Mouse (Mus musculus) kidney, postnatal 25 days (tissue): ENCODE data around the gene Lypd4.
"Not testable (repeated sequence)": the region's sequence is repeated elsewhere in the genome, so short reads cannot be mapped to it uniquely, and the experiment has no call there.

Source experiments
- DNase-seq, 2 experiments: peaks; one replicate each; pipeline ENCODE4 v3.0.0; 2021; ENCODE audit warnings: mixed read lengths in 2 of 2

Lypd4 gene

DNA sequence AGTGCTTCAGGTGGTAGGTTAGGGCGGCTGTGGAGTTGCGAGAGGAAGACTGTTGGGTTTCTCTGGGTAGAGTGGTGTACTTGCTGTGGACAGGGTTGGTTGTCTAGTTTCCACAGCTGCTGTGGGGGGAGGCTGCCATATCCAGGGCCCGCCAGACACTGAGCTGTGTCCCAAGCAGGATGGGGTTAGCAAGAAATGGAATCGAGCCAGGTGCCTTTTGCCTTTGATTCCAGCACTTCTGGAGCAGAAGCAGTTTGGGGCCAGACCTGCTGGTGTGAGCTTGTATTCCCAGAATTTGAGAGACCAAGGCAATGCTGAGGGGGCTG lies 16.5 kb upstream of the Lypd4 start:
- peak; percentile 66 to 73 for DNase-seq

DNA sequence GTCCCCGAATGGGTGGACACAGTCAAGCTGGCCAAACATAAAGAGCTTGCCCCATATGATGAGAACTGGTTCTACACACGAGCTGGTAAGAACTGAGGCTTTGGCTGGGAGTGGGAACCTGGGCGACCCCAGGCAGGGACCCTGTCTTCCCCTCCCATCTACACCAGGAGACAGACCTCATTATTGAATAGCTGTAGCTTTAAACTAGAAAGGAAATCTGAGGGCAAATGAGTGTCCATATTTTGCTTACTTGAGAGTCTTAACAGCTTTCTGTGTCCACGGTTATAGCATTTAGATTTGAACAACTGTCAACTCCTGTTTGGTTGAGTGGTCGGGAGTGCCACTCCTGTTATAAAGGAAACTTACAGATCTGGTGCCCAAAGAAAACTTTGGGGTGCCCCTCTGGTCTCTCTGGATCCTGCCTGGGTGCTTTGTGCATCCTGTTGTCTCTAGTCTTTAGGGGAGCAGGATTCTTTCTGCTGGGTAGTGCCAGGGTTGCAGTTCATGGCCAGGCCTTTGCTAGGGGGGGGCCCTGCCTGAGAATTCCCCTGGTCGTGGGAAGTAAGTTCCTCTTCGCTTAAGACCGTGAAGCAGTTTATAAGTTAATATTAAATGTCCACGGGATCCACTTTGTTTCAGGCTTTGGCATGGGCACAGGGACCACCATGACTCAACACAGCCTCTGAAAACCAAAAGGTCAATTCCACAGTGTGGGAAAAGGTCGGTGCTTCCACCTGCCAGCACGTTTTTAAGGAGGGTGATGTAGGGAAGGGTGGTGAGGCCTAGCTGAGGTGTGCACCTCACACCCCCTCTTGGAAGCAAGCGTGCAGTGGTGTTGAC lies 15.9 kb upstream of the Lypd4 start:
- no peak for DNase-seq

DNA sequence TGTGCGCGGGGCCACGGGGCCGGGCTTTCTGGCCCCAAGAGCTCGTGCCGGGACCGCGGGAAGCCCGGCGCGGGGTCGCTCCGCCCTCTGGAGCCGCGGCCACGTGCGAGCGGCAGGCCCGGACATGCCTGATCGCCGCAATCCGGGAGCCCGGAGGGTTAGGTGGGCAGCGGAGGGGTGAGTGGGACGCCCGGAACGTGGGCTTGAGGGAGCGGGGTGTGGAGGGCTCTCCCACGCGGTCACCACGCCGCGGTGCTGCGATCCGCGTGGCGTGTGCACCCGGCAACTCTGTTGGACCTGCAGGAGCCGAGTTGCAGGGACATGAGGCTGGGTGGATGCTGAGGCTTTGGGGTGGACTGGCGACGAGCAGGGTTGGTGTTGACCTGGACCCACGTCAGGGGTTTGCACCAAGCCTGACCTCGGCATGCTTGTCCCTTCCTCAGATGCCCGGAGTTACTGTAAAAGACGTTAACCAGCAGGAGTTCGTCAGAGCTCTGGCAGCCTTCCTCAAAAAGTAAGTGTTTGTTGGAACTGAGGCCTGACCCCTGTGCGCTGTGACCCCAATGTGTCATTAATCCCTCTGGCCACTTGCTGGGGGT lies 15.1 kb upstream of the Lypd4 start:
- peak in 1 of 2 experiments; percentile 21 for DNase-seq

DNA sequence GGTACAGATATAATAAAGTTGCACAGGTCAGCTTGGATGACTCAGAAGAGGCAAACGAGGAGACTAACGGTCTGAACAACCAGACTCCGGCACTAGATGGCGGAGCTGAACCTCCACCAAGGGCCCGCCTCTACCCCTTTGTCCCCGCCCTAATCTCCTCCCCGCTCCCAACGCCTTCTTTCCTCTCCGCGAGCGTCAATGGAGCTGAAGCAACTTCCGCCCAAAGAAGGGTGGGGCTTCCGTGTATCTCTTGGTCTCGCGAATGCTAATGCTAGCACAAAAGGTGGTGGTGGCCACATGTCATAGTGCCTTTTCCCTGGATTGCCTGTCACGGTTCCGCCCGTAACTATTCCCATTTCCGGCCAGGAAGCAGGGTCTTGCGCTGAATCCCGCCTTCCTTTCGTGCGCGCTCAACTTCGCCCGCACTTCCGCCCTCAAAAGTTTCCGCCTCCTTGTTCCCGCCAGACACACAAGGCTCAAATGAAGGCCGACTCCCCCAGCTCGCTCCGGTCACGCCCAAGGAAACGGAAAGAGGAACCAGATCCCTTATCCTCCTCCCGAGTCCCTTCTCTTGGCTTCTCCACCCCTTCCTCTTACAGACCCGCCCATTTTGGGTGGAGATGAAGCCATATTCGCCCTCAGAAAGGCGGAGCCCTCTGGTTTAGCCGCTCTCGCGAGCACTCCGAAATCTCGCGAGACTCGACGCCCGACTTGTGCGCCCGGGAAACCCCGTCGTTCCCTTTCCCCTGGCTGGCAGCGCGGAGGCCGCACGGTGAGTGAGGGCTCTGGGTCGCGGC lies 14.4 kb upstream of the Lypd4 start, which contains the start of gene Rps19:
Rps19 (plus strand) TSS at position 476 of the 797 bp plus-strand sequence.
- DNase-seq, result peak; percentile 99 to 100

- DNase-seq, result no peak
Observed at GRCm38 (mm10) chr7:24882416-24883199, 12.9 kb upstream of the Lypd4 start.

DNA sequence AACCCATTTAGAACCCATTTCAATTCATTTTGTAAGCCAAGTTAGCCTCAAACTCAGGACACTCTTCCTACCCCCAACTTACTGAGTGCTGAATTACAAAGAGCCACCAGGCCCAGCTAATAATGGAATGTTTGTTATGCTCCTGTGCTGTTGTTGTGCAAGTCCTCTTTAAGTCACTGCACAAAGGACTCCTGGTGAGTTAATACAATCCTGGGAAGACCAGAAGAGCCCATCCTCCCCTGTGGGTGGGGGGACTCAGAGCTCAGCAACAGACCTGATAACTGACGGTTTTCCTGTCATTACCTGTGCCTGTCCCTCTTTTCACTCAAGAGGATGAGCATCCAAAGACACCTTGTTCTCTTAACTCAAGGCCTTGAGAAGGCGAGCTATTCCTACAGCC lies 9.9 kb upstream of the Lypd4 start:
- no peak for DNase-seq

GRCm38 (mm10) chr7:24877588-24877987 lies 7.8 kb upstream of the Lypd4 start:
- DNase-seq, result no peak

DNA sequence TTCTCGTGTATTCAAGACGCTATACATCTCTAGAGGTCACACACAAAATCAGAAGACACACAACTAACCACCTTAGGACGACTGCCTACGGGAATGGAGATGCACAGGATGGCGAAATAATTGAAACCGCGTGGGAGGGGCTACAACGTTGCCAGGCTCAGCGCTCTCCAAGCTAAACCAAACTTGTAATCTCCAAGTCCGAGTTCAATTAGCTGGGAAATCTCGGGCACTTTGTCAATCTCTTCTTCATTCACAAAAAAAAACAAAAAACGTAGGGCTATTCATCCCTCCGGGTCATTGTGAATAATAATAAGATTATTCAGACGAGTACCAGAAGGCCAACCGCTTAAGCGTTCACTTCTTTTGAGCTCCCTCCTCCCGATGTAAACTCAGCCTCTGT lies 661 bp downstream of the Lypd4 start:
- DNase-seq, result no peak

GRCm38 (mm10) chr7:24864156-24864555 lies 5.6 kb downstream of the Lypd4 start:
- DNase-seq, result no peak

GRCm38 (mm10) chr7:24862853-24863252 lies 6.9 kb downstream of the Lypd4 start:
- DNase-seq, result no peak

DNA sequence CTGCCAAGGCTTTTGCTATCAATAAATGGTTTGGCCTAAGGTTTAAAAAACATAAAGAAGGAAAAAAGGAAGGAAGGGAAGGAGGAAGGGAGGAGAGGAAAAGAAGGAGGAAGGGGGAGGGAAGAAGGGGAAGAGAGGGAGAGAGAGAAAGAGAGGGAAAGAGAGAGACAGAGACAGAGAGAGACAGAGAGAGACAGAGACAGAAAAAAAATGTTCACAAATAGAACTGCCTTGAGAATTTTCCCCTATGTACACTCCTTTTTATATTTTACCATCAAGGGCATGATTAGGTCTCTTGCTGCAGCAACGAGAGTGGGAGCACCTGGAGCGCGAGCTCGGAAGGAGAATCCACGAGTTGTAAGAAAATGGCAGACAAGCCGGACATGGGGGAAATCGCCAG lies 7.8 kb downstream of the Lypd4 start, which contains the start of gene Gm9844:
Gm9844 (plus strand) TSS at position 301 of the 400 bp plus-strand sequence.
- DNase-seq, result no peak

DNA sequence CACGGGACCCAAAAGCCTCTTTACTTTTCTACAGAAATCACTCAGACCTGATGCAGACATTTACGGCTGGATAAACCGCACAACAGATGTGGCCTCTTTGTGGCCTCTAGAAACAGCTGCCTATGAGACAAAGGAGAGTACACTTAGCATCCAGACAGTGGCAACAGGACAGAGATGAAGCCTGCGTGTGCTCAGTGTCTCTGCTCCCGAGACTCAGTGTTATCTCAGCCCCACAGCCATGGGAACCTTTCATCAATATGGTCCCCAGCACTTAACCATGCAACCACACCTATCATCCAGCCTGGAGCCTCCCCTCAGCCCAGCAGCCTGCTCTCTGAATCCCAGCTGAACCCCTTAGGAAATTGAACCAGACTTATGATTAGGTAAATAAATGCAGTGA lies 10.5 kb downstream of the Lypd4 start:
- no peak for DNase-seq

- no peak for DNase-seq
Observed at GRCm38 (mm10) chr7:24856460-24857120, 13.2 kb downstream of the Lypd4 start.

GRCm38 (mm10) chr7:24853695-24854094 lies 16.0 kb downstream of the Lypd4 start:
- no peak for DNase-seq

DNA sequence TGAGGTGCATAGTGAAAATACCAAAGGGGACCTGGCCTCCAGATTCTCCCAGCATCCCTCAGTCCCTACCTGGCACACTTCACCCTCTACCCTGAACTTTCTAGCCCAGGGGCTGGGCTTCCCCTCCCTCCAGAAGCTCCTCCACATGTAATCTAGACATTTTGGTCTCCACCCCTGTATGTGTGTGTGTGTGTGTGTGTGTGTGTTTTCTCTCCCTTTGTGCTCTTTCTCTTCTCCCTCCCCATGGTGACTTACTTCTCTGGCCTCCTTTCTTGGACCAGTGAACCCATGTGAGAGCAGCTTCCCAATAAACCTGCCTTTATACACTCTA lies 16.5 kb downstream of the Lypd4 start:
- DNase-seq, result no peak

DNA sequence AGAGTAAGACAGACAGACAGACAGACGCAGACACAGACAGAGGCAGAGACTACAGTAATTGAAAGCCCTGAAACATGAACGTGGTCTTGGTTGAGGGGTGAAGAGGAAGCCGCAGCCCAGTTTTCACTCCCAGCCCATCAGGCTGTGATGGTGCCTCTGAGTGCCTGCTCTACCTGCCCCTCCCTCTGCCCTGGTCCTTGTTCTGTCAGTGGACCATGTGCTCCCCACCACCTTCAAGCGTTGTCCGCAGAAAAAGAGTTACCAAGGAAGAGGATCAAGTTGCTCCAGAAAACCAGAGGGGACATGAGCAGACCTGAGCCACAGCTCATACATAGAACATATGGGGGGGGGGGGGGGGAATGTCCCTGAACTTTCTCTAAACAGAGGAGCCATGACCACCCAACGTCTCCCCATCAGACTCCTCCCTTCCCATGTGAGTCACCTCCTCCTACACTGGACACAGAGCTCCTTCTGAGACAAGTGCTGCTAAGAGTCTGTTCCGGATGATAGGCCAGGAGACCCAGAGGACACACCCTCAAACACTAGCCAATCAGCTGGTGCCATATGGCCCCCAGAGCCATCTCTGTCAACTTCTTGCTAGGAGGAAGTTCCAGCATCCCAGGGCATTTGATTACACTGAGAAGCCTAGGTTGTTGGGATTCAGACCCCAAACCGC lies 17.0 kb downstream of the Lypd4 start:
- DNase-seq, result no peak

DNA sequence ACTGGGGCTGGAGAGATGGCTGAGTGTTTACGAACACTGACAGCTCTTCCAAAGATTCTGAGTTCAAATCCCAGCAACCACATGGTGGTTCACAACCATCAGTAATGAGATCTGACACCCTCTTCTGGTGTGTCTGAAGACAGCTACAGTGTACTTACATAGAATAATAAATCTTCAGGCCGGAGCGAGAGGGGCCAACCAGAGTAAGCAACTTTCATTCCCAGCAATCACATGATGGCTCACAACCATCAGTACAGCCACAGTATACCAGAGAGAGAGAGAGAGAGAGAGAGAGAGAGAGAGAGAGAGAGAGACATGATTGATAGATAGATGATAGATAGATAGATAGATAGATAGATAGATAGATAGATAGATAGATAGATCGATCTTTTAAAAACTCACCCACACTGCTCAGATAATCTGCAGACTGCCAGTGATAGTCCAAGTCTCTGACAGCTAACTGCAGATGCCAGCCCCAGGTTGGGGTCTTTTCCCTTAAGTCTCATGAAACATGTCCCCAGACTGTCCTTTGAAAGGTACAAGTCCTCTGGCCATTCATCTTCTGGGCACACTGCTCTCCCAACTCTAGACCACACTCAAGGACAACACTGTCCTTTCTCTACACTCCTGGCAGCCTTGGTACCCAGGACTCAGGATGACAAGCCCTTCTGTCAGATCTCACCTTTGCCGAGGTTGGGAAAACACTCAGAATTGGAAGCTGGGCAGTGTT lies 18.0 kb downstream of the Lypd4 start:
- no peak for DNase-seq

DNA sequence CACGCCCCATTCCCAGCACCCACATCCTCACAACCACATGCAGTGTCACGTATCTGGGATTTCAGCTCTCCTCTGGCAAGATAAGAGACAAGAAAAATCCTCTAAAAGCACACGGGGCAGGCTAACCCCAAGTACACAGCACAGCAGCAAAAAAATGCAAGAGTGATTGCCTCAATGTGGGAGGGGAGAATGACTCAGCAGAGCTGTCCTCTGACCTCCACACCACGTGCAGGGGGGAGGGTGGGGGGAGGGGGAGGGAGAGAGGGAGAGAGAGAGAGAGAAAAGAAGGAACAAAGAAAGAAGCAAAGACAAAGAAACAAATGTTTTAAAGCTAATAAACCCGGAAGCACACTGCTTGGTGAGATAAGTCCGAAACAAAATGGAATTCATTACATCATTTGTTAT lies 18.8 kb downstream of the Lypd4 start:
- DNase-seq, result peak in 1 of 2 experiments; percentile 4

DNA sequence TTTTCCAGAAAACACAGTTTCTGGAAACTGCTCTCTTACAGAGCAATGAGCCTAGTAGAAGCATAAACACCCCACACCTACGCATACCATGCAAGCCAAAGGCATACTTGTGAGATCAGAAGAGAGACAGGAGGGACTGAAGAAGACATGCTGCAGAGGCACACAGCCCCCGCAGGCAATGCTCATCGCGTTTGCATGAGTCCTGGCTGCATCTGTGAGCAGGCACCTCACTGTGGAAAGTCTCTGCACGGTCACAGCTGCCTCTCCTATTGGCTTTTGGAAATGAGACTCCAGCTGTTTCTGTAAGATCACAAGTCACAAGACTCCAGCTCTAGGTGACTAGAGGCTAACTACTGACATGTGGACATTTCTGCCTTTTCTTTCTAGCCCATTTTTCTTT lies 19.6 kb downstream of the Lypd4 start:
- peak in 1 of 2 experiments; percentile 46 for DNase-seq

- DNase-seq, result not testable (repeated sequence)
Observed at GRCm38 (mm10) chr7:24846576-24846975, 23.2 kb downstream of the Lypd4 start.

- no peak for DNase-seq
Observed at GRCm38 (mm10) chr7:24845713-24846112, 24.0 kb downstream of the Lypd4 start.
